Mouse (Mus musculus) ZHBTc4 (cell line): ENCODE data around the gene Xylt2.
A peak's percentile ranks its signal among the peaks of the same experiment; 100 is the strongest.
"Not testable (repeated sequence)": the region's sequence is repeated elsewhere in the genome, so short reads cannot be mapped to it uniquely, and the experiment has no call there.

Experiments used
- DNase-seq: peaks from one replicate; pipeline ENCODE4 v3.0.0-alpha.2; 2011; ENCODE audit warnings: low read depth, low spot score

Xylt2 gene

DNA sequence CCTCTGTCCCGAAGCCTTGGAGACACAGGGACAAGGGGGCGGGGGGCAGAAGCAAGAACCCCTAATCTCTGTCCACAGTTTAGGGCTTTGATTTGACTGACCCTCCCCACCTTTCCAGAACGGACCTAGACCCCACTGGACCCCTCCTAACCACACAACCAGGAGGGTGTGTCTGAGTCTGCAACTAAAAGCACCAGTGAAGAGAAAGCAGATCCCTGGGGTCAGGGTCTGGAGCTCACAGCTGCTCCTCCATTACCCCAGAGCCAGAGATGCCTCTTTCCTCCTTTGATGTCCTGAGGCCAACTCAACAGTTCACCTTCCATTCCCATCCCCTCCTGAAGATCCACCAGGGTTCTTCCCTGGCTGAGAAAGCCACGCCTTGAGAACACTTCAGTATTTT is 1.0 kb downstream of the Xylt2 start:
- DNase-seq, result no peak

DNA sequence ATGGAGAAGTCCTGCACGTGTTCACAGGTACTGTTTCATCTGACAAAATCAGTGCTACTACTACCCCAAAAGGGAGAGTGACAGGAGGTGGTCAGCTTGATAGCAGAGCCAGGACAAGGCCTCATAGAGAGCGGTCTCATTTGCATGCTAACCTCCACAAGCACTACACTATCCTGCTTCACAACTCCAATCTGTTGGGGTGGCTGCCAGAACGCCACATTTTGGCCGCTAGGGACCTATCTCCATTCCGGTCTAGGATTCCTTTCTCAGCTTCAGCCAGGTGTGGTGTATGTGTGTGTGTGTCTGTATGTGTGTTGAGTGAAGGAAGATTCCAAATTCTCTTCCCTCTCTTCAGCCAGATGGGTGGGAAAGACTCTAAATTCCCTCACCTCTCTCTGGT is 1.9 kb downstream of the Xylt2 start:
- peak; percentile 59 for DNase-seq

DNA sequence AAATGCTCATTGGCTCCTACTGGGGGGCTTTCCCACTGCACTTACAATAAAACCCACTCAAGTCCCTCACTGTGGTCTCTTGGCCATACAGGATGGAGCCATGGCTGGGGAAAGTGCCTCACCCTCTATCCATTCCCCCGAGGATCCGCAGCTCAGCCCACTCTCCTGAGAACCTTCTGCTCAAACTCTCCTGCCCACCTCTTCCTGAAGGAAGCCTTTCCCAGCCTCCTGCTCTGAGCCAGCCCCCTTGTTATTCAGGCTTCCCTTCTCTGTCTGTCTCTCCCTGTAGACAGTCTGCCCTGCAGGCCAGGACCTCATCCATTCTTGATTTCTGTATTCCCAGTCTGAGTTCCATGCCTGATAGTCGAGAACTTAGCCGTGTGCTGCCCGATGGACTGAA is 2.3 kb downstream of the Xylt2 start:
- DNase-seq, result no peak

DNA sequence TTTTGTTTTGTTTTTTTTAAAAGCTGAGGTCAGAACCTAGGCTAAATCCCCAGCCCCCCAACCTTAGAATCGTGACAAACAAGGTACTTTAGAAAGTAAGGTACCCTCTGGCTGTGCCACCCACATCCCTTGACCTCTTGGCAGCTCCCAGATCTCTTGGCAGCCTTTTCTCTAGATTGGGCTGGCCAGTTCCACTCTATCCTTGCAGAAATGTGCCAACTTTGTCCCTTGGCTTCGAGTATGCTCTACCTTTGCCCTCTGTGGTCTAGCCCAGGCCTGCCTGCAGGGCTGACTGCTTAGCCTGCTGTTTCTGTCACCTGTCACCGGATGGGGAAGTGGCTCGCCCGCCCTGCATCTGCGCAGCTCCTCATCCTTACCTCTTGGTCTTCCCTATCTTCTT is 12.0 kb downstream of the Xylt2 start:
- DNase-seq, result no peak

DNA sequence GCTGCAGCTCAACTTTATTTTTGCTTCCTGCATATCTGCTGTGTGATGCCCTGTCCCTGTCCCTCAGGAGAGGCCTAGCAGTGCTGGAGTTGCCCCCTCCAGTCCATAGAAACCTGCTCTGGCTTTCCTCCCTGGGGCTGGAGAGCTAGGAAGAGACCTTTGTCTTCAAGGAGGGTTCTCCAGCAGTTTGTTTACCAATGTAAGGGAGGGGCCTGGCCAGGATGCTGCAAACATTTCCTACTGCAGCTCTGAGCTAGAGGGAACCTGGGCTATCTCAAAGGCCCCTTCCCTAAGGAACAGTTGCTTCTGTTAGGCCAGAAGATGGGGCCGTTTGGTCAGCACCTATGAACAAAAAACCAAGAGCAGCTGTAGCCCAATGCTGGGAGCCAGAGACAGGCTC is 16.0 kb downstream of the Xylt2 start:
- no peak for DNase-seq

DNA sequence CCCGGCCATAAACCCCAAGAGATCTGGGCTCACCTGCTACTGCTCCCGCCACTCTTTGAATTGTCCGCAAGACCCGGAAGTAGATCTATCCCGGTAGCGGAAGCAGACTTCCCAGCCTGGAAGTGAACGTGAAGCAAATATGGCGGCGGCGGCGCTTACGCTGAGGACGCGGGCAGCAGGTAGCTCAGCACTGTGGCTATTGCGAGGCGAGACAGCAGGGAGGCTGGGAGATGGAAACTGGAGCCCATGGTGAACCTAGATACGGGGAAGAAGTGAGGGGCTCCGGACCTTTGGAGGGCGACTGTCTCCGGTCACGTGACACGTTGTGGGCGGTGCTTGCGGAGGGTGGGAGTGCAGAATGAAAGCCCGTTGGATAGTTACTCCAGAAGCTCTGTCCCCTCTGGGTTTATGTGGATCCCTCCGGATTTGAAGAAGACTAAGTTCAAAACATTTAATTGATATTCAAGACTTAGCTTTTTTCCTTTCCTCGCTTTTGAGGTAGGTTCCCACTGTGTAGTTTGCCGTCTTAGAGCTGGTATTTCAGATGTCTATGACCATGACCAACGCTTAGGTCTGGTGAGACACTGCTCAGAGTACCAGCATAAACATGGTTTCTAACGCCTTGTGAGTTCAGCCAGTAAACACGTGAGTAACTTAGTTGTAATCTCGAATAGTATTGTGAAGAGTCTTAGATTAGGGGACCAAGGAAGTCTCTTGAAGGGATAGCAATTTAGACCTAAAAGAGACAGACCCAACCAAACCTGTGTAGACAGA is 23.5 kb downstream of the Xylt2 start, which contains the start of the genes Mrpl27 and Eme1:
Gene Mrpl27, plus strand, starts transcription at position 105 of the 774 bp plus-strand sequence.
Gene Eme1, minus strand, starts transcription at position 302 of the 774 bp plus-strand sequence.
- peak; percentile 88 for DNase-seq

DNA sequence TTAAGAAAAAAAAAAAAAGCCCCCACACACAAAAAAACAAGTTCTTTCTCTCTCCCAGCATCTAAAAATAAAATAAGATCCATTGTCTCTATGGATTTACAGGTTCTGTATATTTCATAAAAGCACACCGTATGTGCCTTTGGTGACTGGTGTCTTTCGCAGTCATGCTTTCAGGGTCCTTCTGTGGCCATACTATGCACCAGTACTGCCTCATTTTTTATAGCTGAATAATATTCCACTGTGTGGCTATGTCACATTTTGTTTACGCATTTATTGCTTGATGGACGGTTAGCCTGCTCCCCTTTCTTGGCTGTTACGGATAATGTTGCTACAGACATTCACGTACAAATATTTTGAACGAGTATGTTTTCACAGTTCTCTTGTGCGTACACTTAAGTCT is 24.3 kb downstream of the Xylt2 start:
- no peak for DNase-seq

DNA sequence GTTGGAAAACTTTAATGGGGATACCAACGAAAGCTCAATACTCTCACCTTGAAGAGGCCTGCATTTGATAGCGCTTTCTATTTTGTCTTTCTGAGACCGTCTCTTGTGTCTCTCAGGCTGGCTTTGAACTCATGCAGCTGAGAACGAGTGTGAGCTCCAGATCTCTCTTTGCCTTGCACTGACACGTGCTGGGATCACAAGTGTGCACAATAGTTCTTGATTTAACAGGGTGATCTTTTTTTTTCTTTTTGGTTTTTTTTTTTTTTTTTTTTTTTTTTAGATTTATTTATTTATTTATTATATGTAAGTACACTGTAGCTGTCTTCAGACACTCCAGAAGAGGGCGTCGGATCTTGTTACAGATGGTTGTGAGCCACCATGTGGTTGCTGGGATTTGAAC is 26.1 kb downstream of the Xylt2 start:
- DNase-seq, result not testable (repeated sequence)

DNA sequence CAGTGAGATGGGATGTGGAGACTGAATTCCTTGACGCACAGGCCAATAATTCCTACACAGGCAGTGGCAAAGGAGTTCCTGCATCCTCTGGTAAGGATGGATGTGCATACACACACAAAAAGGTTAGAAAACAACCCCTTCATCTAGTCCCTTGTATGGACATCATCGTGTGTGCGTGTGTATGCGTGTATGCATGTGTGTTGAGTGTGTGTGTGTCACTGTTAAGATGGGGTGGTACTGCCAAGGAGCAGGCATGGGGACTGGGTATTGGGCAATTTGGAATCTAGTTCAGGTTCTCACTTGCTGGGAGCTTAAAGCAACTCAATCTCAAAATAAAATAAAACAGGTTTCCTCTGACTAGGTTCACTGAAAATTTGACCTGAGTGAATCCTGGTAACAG is 30.9 kb downstream of the Xylt2 start:
- DNase-seq, result no peak

DNA sequence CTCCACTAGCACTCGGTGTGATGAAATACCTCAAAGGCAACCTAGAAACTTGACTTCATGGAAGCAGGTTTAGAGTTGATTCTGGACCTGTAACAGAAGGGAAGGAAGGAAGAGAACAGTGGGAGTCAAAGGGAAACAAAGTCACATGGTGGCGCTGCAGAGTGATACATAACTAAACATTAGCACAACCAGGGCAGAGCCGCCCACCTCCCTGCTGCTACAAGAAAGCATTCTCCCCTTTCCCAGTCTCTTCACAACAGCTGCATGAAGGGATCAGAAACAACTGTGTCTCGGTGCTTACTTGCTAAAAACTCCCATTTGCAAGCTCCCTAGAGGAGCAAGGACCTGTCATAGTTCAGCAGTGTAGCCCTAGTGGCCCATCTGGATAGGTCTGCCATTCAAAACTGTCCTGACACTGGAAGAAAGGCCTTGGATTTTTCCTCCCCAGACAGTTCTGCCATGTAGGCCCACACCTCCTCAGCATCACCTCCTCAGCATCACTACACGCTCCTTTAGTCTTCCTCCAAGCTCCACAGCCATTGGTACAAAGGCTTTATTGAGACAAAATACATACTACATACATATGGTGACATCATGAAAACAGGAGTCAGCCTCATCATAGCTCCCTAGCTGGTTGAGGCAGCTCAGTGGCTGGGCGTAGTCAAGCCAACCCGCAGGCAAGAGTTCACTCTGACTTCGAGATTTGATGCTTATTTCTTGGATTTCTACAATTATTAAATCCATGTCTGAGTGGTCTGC is 32.7 kb downstream of the Xylt2 start:
- DNase-seq, result no peak

DNA sequence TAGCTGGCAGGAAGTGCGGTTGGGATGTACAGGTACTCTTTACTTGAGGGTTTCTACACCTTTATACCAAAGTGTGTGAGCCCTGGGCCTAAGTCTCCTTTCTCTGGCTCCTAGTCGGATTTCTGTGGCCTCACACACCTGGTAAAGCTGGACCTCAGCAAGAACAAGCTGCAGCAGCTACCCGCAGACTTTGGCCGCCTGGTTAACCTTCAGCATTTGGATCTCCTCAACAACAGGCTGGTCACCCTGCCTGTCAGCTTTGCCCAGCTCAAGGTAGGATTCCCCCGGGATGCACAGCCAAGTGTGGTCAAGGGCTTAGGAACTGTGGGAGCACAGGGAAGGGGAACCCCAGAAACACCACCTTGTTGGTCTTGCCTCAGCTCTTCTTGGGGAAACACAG is 42.9 kb downstream of the Xylt2 start:
- DNase-seq, result no peak

DNA sequence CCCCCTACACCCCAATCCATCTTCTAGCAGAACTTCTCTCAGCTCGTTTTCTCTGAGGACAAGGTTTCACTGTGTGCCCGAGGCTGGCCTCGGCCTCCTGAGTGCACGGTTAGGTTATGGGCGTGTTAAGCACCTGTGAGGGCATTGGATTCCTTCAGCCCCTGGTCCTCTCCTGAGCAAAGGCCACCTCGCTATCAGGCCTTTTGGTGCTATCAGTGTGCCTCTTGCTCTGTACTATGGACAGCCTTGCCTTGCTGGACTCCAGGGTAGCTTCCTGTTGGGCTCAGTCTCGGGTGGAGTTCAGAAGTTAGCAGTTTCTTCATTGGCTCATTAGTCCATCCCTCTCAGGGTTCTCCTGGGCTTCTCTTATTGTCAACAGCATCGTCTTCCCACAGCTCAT is 44.3 kb downstream of the Xylt2 start:
- no peak for DNase-seq

DNA sequence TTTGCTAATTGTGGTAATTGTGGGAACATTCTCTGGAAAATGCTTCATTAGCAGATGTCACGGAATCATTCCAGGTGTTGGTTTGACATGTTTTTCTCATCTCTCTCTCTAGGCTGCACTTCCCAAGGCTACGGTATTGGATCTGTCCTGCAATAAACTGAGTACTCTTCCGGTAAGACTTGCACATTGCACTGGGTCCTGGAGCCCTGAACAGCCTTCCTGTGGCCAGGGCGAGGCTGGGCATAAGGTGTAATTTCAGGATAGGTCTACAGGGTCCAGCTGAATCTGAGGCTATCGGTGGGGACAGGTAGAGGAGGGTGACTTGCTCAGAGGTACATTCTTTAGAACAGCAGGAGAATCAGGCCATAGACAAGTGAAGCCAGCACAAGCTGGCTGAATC is 45.3 kb downstream of the Xylt2 start:
- no peak for DNase-seq

DNA sequence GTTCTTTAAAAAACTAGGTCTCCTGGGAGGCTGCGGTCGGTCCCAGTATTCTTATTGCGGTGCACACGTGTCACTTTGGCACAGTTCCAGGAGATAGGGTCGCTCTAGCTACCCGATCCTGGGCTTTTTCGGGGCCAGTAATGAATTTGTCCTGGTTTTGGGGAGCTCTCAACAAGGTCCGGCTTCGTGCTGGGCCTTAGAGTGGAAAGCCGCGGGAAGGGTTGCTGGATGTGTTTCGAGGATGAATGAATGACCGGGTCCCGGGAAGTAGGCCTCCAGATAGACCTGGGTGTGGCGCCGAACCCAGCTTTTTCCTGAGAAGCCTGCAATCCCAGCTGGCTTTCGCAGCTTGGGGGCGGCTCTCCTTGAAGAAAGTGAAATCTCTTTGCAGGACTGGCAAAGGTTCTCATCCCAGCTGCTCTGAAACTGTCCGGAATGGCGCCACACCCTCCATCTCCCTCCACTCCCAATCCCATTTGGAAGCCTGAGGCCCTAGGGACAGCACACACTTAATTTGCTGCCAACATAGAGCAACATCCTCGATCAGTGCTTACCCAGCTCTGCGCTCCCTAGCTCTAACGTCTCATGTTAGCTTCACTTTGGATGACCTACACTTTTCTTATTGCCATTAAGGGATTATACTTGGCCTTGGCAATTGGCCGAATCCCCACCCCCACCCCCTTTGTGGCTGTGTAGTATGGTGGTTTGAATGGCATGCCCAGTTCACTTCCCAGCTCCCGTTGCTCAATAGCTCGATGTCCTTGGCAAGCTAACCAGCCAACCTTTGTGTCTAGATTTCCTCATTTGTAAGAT is 46.9 kb downstream of the Xylt2 start:
- DNase-seq, result peak; percentile 81

DNA sequence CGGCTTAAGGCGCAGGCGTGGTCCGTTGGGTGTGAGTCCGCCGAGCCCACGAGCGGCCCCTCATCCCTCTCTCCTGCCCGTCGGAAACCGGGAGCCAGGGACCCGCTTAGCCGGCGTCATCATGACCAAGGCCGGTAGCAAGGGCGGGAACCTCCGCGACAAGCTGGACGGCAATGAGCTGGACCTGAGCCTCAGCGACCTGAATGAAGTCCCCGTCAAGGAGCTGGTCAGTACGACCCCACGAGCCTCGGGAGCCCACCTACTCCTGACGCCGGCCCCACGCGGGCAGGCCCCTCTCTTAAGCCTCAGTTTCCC is 47.5 kb downstream of the Xylt2 start:
- DNase-seq, result no peak

DNA sequence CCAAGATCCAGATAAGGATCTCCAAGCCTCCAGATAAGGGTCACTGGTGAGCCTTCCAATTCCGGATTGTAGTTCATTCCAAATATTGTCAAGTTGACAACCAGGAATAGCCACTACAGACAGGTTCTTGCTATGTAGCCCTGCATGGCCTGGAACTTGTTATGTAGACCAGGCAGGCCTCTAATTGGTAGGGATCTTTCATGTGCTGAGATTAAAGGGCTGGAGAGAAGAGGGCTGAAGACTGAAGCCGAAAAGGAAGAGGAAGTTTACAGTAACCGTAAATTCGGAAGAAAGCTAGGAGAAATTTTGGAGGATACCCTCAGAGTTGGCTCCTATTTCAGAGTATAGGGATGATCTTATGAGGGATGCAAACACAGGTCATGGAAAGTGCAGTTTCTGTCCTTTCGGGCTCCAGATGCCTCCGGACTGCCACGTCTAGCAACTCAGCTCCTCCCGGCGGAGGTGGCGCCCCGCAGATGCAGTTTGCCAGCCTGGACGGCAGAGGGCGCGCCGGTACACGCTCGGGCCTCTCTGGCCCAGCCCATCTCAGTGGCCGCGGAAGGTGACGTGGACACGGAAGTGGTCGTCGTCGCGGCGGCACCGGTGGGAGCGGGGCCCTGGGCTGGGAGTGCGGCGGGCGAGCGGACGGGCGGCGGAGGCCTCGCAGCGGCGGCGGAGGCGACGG is 48.0 kb downstream of the Xylt2 start, which contains the start of gene Lrrc59:
Gene Lrrc59, plus strand, starts transcription at position 569 of the 685 bp plus-strand sequence.
- DNase-seq, result peak; percentile 95

DNA sequence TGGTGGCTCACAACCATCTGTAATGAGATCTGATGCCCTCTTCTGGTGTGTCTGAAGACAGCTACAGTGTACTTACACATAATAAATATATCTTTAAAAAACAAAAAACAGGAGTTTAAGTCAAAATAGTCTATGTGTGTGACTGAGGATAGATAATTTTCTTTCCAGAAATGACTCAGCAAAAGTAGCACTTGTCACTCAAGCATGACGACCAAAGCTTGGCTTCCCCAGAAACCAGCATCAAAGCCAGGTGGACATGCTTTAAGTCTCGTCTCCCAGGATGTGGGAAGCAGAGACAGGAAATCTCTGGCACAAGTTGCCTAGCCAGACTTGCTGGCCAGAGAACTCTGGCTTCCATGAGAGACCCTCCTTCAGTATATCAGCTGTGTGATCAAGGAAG is 55.2 kb downstream of the Xylt2 start:
- no peak for DNase-seq

DNA sequence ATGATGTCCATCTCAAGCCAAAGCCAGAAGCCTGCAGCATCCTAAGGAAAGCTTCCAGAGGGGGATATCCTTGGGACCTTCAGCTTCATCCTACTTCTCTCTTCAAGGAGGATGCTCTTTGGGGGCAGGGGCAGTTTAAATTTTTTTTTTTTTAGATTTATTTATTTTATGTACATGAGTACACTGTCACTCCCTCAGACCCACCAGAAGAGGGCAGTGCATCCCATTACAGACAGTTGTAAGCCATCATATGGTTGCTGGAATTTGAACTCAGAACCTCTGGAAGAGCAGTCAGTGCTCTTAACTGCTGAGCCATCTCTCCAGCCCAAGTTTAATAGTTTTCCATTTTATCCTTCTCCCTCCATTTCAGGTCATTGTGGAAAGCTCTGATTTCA is 55.9 kb downstream of the Xylt2 start:
- peak; percentile 43 for DNase-seq

DNA sequence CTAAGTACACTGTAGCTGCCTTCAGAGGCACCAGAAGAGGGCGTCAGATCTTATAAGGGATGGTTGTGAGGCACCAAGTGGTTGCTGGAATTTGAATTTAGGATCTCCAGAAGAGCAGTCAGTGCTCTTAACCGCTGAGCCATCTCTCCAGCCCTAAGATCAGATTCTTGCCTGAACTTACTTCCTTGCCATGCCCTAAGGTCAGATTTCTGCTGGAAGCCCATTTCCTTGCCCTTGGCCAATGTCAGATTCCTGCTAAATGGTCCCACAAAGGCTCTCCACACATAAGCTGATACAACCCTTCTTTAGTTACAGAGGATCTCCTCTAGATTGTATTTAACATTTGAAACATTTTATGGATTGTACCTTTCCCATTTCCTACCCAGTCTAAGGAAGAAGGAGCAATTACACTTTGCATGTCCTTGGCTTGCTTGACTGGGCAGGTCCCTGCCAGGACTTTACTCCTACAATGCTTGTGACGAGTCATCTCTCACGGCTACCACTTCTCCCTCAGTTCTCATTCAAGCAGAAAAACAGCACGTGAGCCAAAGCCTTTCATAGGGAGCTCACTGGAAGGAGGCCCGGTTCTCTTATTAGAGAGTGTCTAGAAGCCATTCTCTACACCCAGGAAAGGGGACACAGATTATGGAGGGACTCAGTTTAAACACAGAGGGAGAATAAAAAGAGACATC is 56.4 kb downstream of the Xylt2 start:
- DNase-seq, result peak; percentile 84

DNA sequence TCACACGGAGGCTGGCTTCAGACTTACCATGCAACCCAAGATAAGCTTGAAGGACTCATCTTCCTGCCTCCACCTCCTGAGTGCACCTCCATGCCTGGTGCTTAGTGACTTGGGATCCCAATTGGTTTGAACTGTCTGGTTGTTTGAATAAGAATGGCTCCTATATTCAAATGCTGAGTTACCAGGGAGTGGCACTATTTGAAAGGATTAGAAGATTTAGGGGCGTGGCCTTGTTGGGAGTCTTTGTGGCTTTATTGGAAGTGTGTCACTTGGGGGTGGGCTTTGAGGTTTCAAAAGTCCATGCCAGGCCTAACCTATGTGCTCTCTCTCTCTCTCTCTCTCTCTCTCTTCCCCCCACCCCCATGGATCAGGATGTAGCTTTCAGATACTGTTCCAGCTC is 59.7 kb downstream of the Xylt2 start:
- peak; percentile 57 for DNase-seq

DNA sequence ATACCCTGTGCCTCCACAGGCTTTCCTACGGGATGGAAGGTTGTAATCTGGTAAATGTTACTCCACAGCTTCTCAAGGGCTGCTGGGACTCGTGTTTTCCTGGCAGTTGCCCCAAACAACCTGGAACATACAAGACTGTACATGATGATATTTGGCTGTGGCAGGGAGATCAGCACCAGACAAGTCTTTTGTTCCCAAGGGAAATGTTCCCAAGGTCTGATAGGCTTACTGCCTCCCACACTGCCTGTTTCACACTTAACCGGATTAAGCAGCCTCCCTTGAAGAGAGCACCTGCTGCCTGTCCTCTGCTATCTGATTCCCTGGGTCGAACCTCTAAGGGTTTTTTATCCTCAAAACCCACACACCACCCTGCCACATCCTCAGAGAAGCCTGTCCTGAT is 61.8 kb downstream of the Xylt2 start:
- DNase-seq, result no peak
